Mouse (Mus musculus) ES-Bruce4 (cell line): ENCODE results near the gene Tex44.

Source experiments
- CTCF ChIP-seq: IDR thresholded peaks from one replicate; pipeline ENCODE4 v1.8.1; 2011; ENCODE audit warnings: low read depth, low read length
- EP300 ChIP-seq: IDR thresholded peaks from 2 replicates; pipeline ENCODE4 v1.6.1; 2011; ENCODE audit warnings: low read depth, low read length; ENCODE audit not compliant: insufficient read depth
- POLR2A ChIP-seq: IDR thresholded peaks from one replicate; pipeline ENCODE4 v1.8.1; 2011; ENCODE audit warnings: low read length; ENCODE audit not compliant: insufficient read depth

DNA sequence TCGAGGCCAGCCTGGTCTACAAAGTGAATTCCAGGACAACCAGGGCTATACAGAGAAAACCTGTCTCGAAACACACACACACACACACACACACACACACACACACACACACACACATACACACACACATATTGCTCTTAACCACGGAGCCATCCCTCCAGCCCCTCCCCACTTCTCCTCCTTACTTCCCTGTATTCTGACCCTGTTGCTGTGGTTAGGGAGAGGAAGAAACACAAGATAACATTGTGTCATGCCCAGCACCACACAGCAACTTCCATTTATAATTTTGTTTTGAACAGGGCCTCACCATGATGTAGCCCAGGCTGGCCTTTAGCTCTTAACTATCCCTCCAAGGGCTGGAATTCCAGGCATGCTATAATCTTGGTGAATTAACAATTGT, 26.8 kb upstream of the Tex44 start:
- TF ChIP-seq EP300 (no peak), CTCF (no peak), POLR2A (no peak)
